Mouse (Mus musculus) E14TG2a.4 (cell line): ENCODE data around the gene Clspn.
A peak's percentile ranks its signal among the peaks of the same experiment; 100 is the strongest.

Source experiments
- H3K27me3 ChIP-seq: 2 replicates; pipeline ENCODE4 v1.6.1; 2014; ENCODE audit warnings: low read length, control low read depth; ENCODE audit not compliant: insufficient read depth
- H3K36me3 ChIP-seq: 2 replicates; pipeline ENCODE4 v1.6.1; 2014; ENCODE audit warnings: low read length, control low read depth; ENCODE audit not compliant: insufficient read depth
- H3K4me1 ChIP-seq: replicated peaks from 2 replicates; pipeline ENCODE4 v1.6.1; 2014; ENCODE audit warnings: low read depth, low read length, control low read depth
- H3K4me3 ChIP-seq: replicated peaks from 2 replicates; pipeline ENCODE4 v1.5.1; 2014; ENCODE audit warnings: mild to moderate bottlenecking, low read length
- H3K9me3 ChIP-seq: 2 replicates; pipeline ENCODE4 v1.6.1; 2014; ENCODE audit warnings: low read length, control low read depth
- CTCF ChIP-seq: conservative IDR thresholded peaks from 2 replicates; pipeline ENCODE4 v1.5.1; 2014; ENCODE audit warnings: low read length
- NANOG ChIP-seq: IDR thresholded peaks from 2 replicates; pipeline ENCODE4 v1.6.1; 2014; ENCODE audit warnings: borderline replicate concordance, low read length, mixed read lengths
- POU5F1 ChIP-seq: IDR thresholded peaks from 2 replicates; pipeline ENCODE4 v1.6.1; 2014; ENCODE audit warnings: low read length, borderline replicate concordance

The Clspn gene

DNA sequence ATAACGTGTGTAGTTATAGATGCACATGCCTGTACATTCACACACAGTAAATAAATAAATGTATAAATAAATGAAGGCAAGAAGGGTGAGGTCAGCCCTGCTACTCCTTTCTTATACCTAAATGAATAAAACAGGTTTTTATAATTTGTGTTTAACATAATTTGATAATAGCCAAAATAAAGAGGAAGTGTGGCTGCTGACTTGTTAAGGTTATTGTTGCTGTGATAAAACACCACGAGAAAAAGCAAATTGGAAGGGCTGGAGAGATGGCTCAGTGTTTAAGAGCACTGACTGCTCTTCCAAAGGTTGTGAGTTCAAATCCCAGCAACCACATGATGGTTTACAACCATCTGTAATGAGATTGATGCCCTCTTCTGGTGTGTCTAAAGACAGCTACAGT lies 22.3 kb downstream of the Clspn start:
- Histone ChIP-seq H3K9me3 (peaks cover 8% of the 10 kb centered on the region), H3K4me3 (no peak overlapping the region), H3K36me3 (peaks cover 97% of the 10 kb centered on the region), H3K4me1 (no peaks in the 10 kb centered on the region), H3K27me3 (no peaks in the 10 kb centered on the region)
- no peak for TF ChIP-seq NANOG
- TF ChIP-seq CTCF: no peak
- TF ChIP-seq POU5F1: no peak

DNA sequence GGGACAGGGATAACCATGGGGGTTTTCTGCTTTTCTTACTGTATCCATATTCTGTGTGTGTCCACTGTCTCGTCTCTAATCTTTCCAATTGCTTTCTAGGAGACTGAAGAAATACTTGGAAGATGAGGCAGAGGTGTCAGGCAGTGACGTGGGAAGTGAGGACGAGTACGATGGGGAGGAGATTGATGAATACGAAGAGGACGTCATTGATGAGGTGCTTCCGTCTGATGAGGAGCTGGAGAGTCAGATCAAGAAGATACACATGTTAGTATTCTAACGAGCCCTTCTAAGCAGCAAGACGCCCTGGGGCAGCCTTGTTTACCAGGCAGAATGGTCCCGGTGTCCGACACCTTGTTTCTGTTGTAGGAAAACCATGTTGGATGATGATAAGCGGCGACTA lies 29.0 kb downstream of the Clspn start:
- no peaks in the 10 kb centered on the region for H3K4me1 ChIP-seq
- H3K4me3 ChIP-seq: no peak overlapping the region
- TF ChIP-seq NANOG (no peak), POU5F1 (no peak), CTCF (no peak)
- peaks cover 85% of the 10 kb centered on the region for H3K36me3 ChIP-seq
- peaks cover 10% of the 10 kb centered on the region for H3K9me3 ChIP-seq
- H3K27me3 ChIP-seq: no peaks in the 10 kb centered on the region

DNA sequence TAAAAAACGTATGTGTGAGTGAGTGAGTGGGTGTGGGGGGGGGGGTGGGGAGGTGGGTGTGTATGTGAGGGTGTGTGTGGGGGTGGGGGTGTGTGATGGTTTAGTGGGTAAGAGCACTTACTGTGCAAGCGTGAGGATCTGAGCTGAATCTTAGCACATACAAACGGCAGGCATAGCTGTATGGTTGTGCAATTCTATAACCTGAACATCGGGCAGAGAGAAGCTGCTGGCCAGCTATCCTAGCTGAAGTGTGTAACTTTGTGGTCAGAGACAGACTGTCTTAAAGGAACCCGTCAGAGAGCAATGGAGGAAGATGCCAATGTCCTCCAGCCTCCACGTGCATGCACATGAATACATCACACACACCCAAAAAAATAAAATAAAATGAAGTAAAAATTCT lies 35.3 kb downstream of the Clspn start:
- Histone ChIP-seq H3K9me3 (peaks cover 9% of the 10 kb centered on the region), H3K27me3 (no peaks in the 10 kb centered on the region), H3K4me3 (no peak overlapping the region), H3K36me3 (peaks cover 70% of the 10 kb centered on the region), H3K4me1 (no peaks in the 10 kb centered on the region)
- no peak for TF ChIP-seq NANOG
- no peak for TF ChIP-seq CTCF
- no peak for TF ChIP-seq POU5F1

DNA sequence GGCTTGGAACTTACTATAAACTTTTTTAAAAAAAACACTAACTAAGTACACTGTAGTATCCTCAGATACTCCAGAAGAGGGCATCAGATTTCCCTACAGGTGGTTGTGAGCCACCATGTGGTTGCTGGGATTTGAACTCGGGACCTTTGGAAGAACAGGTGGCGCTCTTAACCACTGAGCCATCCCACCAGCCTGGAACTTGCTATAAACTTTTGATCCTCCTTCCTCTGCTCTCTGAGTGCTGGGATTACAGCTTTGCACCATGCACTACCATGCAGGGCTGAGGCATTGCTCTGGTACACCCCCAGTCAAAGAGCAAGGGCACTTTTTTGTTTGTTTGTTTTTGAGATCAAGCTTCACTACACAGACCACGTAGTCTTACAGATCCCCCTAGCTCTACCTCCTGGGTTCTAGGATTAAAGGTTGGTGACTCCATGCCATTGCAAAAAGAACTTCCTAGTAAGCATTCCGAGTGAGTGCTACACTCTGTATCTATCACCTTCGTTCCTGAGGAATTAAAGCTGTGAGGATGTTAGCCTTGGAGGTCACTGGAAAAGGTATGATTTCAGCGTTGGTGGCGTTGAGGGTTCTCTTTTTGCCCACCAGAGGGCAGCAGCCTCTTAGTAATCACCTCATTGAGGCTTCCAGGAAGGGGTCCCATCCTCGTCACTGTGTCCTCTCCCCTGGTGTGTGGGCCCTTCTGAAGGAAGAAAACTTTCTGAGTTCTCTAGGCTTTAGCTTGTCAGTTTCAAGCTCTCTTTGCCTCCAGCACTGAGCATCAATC lies 43.4 kb downstream of the Clspn start:
- Histone ChIP-seq H3K4me1 (peaks cover 12% of the 10 kb centered on the region), H3K27me3 (peaks cover 6% of the 10 kb centered on the region), H3K36me3 (no peaks in the 10 kb centered on the region), H3K4me3 (no peak overlapping the region), H3K9me3 (no peaks in the 10 kb centered on the region)
- TF ChIP-seq NANOG (no peak), CTCF (peak; percentile 83)

DNA sequence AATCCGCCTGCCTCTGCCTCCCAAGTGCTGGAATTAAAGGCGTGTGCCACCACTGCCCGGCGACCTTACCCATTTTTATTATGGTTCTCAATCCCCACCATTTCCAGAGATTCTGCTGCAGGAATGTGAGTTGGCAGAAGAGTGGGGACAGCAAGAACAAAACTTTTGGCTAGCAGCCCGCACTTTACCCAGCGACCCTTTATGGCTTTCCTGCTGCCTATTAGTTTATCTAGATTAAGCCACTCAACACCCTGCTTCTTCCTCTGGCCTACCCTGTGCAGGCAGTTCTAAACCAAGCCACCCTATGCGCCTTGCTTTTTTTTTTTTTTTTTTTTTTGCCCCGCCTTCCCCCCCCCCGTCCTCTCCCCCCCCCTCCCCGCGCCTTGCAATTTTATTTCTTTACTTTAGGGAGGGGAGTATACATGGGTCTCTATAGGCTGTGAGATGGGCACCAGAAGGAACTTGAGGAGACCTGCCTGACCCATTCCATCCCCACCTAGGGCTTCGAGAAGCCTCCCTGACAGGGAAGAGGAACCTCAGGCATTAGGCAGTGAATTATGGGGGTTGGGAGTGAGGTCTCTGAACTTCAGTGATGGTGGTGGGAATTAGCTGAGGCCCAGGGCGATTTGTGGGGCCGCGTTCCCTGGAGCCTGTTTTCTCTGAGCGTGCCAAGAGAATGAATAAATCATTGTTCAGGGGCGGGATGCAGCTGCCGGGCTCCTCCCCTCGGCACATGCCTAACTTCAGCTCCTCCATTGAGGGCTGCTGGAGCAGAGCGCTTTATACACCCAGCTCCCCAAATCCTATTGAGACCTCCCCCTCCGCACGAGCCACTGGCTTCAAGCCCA lies 45.1 kb downstream of the Clspn start:
- Histone ChIP-seq H3K9me3 (no peaks in the 10 kb centered on the region), H3K4me3 (peak overlapping the region; percentile 53), H3K4me1 (peaks cover 12% of the 10 kb centered on the region), H3K36me3 (no peaks in the 10 kb centered on the region), H3K27me3 (peaks cover 7% of the 10 kb centered on the region)
- TF ChIP-seq NANOG (no peak), CTCF (no peak), POU5F1 (no peak)

DNA sequence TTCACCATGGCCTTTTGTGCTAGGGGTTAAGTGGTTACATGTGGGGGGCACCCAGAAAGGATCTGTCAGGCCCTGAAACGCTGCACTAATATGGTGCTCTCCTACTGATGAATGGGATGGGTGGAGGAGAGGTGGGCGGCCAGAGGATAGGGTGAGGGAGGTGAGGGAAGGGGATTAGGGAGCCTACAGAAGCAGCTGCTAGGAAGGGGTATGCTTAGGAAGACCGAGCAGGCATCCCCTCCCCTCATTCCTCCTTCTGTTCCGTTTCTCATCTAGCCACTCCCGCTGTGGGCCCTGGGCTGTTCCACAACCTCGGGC lies 45.7 kb downstream of the Clspn start:
- Histone ChIP-seq H3K4me1 (peaks cover 12% of the 10 kb centered on the region), H3K27me3 (peaks cover 7% of the 10 kb centered on the region), H3K4me3 (peak overlapping the region; percentile 53), H3K9me3 (no peaks in the 10 kb centered on the region), H3K36me3 (no peaks in the 10 kb centered on the region)
- TF ChIP-seq CTCF (no peak), NANOG (no peak), POU5F1 (no peak)

DNA sequence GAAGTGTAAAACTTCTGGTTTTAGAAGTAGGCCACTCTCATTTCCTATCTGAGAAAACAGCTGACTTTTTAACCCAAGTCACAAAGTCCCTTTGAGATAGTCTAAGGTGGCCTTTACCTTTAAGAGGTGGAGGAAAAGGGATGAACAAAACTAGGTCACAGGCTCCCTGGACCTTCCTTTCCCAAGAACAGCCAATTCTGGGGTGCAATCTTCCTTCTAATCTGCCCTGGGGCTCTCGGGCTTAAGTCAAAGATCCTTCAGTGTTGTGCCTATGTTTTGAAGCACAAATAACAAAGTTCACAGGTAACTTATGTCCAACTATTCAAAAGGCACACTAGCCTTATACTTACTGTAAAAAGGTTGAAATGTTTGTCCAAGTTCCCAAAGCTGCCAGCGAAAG lies 47.4 kb downstream of the Clspn start:
- TF ChIP-seq POU5F1 (no peak), CTCF (no peak), NANOG (no peak)
- Histone ChIP-seq H3K36me3 (no peaks in the 10 kb centered on the region), H3K27me3 (peaks cover 18% of the 10 kb centered on the region), H3K4me1 (peaks cover 12% of the 10 kb centered on the region), H3K4me3 (no peak overlapping the region), H3K9me3 (no peaks in the 10 kb centered on the region)

DNA sequence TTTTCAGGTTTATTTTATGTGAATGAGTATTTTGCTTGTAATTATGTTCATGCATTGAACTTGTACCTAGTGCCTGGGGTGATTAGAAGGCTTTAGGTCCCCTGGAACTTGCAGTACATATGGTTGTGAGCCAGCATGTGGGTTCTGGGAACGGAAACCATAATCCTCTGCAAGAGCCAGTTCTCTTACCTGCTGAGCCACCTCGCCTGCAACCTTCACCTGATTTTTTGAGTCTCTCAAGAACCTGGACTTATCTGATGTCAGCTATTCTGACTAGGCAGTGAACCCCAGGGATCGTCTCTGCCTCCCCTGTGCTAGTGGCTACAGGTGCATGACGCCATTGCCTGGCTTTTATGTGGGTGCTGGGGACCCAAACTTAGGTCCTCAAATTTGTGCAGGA lies 49.0 kb downstream of the Clspn start:
- no peak for TF ChIP-seq CTCF
- no peak for TF ChIP-seq NANOG
- TF ChIP-seq POU5F1: no peak
- H3K36me3 ChIP-seq: no peaks in the 10 kb centered on the region
- no peak overlapping the region for H3K4me3 ChIP-seq
- H3K4me1 ChIP-seq: peaks cover 20% of the 10 kb centered on the region
- no peaks in the 10 kb centered on the region for H3K9me3 ChIP-seq
- H3K27me3 ChIP-seq: peaks cover 28% of the 10 kb centered on the region
